Mouse (Mus musculus) liver, postnatal 0 days (tissue): ENCODE data around the gene Gpatch11.
"Not testable (repeated sequence)": the region's sequence is repeated elsewhere in the genome, so short reads cannot be mapped to it uniquely, and the experiment has no call there.

Experiments
- CTCF ChIP-seq: sonication (generic); IDR thresholded peaks from 2 replicates; pipeline ENCODE4 v1.5.1; 2016; ENCODE audit warnings: antibody characterized with exemption, low read depth
- EP300 ChIP-seq: IDR thresholded peaks from 2 replicates; pipeline ENCODE4 v1.6.1; 2016; ENCODE audit warnings: antibody characterized with exemption, low read depth, mild to moderate bottlenecking

GRCm38 (mm10) chr17:78788273-78788672, 47.1 kb upstream of the Gpatch11 start:
- TF ChIP-seq CTCF: peak; percentile 50
- TF ChIP-seq EP300: not testable (repeated sequence)
